Mouse (Mus musculus): ENCODE data around the gene Mier2. TPM values are rescaled to one million over a fixed set of nuclear protein-coding genes. Genes with fewer than 3 reads are reported as not detected.

Gene Mier2
- polyA plus RNA-seq, 1 experiment from 2014 or later = 52.4 TPM

DNA sequence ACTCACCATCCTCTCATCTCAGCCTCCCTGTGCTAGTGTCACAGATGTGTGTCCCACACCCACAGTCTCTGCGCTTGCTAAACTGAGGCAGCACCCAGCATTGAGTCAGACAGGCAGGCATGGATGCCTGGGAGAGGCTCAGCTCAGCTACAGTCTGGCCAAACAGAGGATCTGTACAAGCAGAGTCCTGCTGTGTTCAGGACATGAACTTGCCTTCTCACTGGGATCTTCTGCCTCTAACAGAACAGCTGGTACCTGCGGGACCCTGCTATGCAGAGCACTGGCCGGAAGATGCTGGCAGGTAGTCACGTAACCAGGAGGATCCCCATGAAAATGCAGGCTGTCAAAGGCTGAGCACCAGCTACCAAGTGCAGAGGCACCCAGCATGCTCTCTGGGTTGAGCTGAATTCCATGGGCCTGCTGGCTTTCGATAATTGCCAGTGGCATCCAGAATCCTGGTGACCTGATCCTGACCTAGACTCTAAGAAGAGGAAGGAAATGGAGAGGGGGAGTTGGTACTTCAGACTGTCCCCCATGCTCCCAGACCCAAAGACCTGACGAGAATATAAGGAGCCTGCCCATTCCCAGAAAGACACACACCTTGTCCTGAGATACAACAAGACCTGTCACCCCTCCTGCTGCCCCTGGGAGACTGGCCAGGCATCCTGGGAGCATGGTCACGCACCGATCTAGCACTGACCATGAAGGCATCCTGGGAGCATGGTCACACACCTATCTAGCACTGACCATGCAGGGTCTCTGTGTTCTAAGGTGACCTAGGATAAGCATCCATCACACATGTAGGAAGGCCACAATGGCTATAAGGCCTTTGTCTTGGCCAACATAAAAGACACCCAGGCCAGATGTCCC is 29.3 kb downstream of the Mier2 start:
- Histone ChIP-seq H3K27ac (no peak overlapping the region), H3K4me1 (replicated peaks) (no peaks in the 10 kb centered on the region), H3K36me3 (peaks cover 21% of the 10 kb centered on the region), H3K4me3 (no peak overlapping the region), H3K27me3 (no peaks in the 10 kb centered on the region), H3K9ac (no peak overlapping the region), H3K9me3 (no peaks in the 10 kb centered on the region), H3K4me2 (no peak overlapping the region)
- 91% methylated on average over 8 of the region's 8 CpGs for WGBS
- no peak for ATAC-seq (ENCODE audit: low FRiP score)

GRCm38 (mm10) chr10:79524433-79524832 is 30.6 kb downstream of the Mier2 start:
- Histone ChIP-seq H3K4me3 (no peak overlapping the region), H3K27me3 (no peaks in the 10 kb centered on the region), H3K27ac (no peak overlapping the region), H3K4me1 (replicated peaks) (no peaks in the 10 kb centered on the region), H3K9ac (no peak overlapping the region), H3K9me3 (no peaks in the 10 kb centered on the region), H3K36me3 (peaks cover 21% of the 10 kb centered on the region), H3K4me2 (no peak overlapping the region)
- ATAC-seq (ENCODE audit: low FRiP score) = no peak
- WGBS = 83% methylated on average over 1 of the region's 1 CpGs

DNA sequence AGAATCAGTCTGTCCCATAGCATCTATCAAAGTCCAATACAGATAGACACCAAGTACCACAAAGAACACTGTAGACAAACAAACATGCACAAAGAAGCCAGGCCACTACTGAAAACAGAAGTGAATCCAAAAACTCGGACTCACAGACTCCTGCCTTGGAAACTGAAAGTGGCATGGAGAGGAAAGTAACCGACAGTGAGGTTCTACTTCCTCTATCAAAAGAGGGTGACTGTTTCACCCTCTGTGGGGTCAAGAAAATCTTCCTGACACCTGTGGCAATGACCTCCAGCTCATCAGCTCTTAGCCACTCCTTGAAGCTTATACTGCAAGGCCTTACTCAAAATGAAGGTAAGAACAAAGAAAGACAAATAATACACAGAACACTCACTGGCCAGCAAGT is 48.3 kb downstream of the Mier2 start:
- no peak overlapping the region for H3K9ac ChIP-seq
- H3K36me3 ChIP-seq = no peaks in the 10 kb centered on the region
- H3K27ac ChIP-seq = no peak overlapping the region
- no peaks in the 10 kb centered on the region for H3K27me3 ChIP-seq
- no peak overlapping the region for H3K4me2 ChIP-seq
- ATAC-seq (ENCODE audit: low FRiP score) = no peak
- 71% methylated on average over 2 of the region's 2 CpGs for WGBS
- no peaks in the 10 kb centered on the region for H3K9me3 ChIP-seq
- no peaks in the 10 kb centered on the region for H3K4me1 ChIP-seq (replicated peaks)
- no peak overlapping the region for H3K4me3 ChIP-seq

- no peak for ATAC-seq (ENCODE audit: low FRiP score)
- Histone ChIP-seq H3K27ac (no peak overlapping the region), H3K9me3 (no peaks in the 10 kb centered on the region), H3K36me3 (no peaks in the 10 kb centered on the region), H3K4me1 (replicated peaks) (no peaks in the 10 kb centered on the region), H3K27me3 (no peaks in the 10 kb centered on the region), H3K4me2 (no peak overlapping the region), H3K4me3 (no peak overlapping the region), H3K9ac (no peak overlapping the region)
- WGBS = 67% methylated on average over 6 of the region's 6 CpGs
These were observed 52.0 kb downstream of the Mier2 start for GRCm38 (mm10) chr10:79502830-79503644.

- H3K9me3 ChIP-seq = no peaks in the 10 kb centered on the region
- no peak overlapping the region for H3K9ac ChIP-seq
- no peaks in the 10 kb centered on the region for H3K27me3 ChIP-seq
- 54% methylated on average over 2 of the region's 2 CpGs for WGBS
- no peak overlapping the region for H3K4me2 ChIP-seq
- no peaks in the 10 kb centered on the region for H3K4me1 ChIP-seq (replicated peaks)
- no peak for ATAC-seq (ENCODE audit: low FRiP score)
- H3K4me3 ChIP-seq = no peak overlapping the region
- no peaks in the 10 kb centered on the region for H3K36me3 ChIP-seq
- H3K27ac ChIP-seq = no peak overlapping the region
These were observed 58.2 kb downstream of the Mier2 start for GRCm38 (mm10) chr10:79496701-79497288.

- WGBS = 63% methylated on average over 3 of the region's 3 CpGs
- no peak overlapping the region for H3K27ac ChIP-seq
- H3K36me3 ChIP-seq = no peaks in the 10 kb centered on the region
These were observed 59.1 kb downstream of the Mier2 start for GRCm38 (mm10) chr10:79495886-79496285.

More at GRCm38 (mm10) chr10:79495886-79496285, 59.1 kb downstream of the Mier2 start:
- no peaks in the 10 kb centered on the region for H3K9me3 ChIP-seq
- H3K4me3 ChIP-seq = no peak overlapping the region
- no peak overlapping the region for H3K4me2 ChIP-seq
- H3K4me1 ChIP-seq (replicated peaks) = no peaks in the 10 kb centered on the region
- ATAC-seq (ENCODE audit: low FRiP score) = no peak
- H3K9ac ChIP-seq = no peak overlapping the region
- no peaks in the 10 kb centered on the region for H3K27me3 ChIP-seq

Small RNA genes lying within 50 kb of the gene (microRNA-seq; reads per million reads assigned to microRNA genes)
- gene Mir6909 = not detected

Other genes starting within 250 kb of the Mier2 start
- not detected in 2 replicates for gene Vmn2r82, start 198.7 kb downstream of the Mier2 start, polyA plus RNA-seq (2015; fragmentation: Nextera tagmentation; extraction: Ambion mirVana)
- not detected in 2 replicates for gene Vmn2r83, start 86.5 kb downstream of the Mier2 start, polyA plus RNA-seq (2015; fragmentation: Nextera tagmentation; extraction: Ambion mirVana)
- gene Plpp2, start 21.4 kb downstream of the Mier2 start, polyA plus RNA-seq (2015; fragmentation: Nextera tagmentation; extraction: Ambion mirVana) = 14.5 and 16.5 TPM in 2 replicates
- not detected in 2 replicates for gene Theg, start 32.1 kb upstream of the Mier2 start, polyA plus RNA-seq (2015; fragmentation: Nextera tagmentation; extraction: Ambion mirVana)
- gene C2cd4c, start 58.8 kb upstream of the Mier2 start, polyA plus RNA-seq (2015; fragmentation: Nextera tagmentation; extraction: Ambion mirVana) = 0.17 and 0.27 TPM in 2 replicates
- gene Shc2, start 82.7 kb upstream of the Mier2 start, polyA plus RNA-seq (2015; fragmentation: Nextera tagmentation; extraction: Ambion mirVana) = 24.5 and 26.5 TPM in 2 replicates
- not detected in 2 replicates for gene Odf3l2, start 90.5 kb upstream of the Mier2 start, polyA plus RNA-seq (2015; fragmentation: Nextera tagmentation; extraction: Ambion mirVana)
- gene Madcam1, start 109.4 kb upstream of the Mier2 start, polyA plus RNA-seq (2015; fragmentation: Nextera tagmentation; extraction: Ambion mirVana) = 0.87 and 0.88 TPM in 2 replicates
- gene Tpgs1, start 114.2 kb upstream of the Mier2 start, polyA plus RNA-seq (2015; fragmentation: Nextera tagmentation; extraction: Ambion mirVana) = 86.5 and 93.4 TPM in 2 replicates
- 92.7 and 100 TPM in 2 replicates for gene Cdc34, start 127.0 kb upstream of the Mier2 start, polyA plus RNA-seq (2015; fragmentation: Nextera tagmentation; extraction: Ambion mirVana)
- gene Gzmm, start 133.8 kb upstream of the Mier2 start, polyA plus RNA-seq (2015; fragmentation: Nextera tagmentation; extraction: Ambion mirVana) = 1.1 and 1.4 TPM in 2 replicates
- 690 and 717 TPM in 2 replicates for gene Bsg, start 149.3 kb upstream of the Mier2 start, polyA plus RNA-seq (2015; fragmentation: Nextera tagmentation; extraction: Ambion mirVana)
- 0.43 and 0.64 TPM in 2 replicates for gene Hcn2, start 161.4 kb upstream of the Mier2 start, polyA plus RNA-seq (2015; fragmentation: Nextera tagmentation; extraction: Ambion mirVana)
- gene Polrmt, start 191.4 kb upstream of the Mier2 start, polyA plus RNA-seq (2015; fragmentation: Nextera tagmentation; extraction: Ambion mirVana) = 37.1 and 42.4 TPM in 2 replicates
- gene Fgf22, start 199.9 kb upstream of the Mier2 start, polyA plus RNA-seq (2015; fragmentation: Nextera tagmentation; extraction: Ambion mirVana) = 1.00 and 2.1 TPM in 2 replicates
- 87.9 and 90.7 TPM in 2 replicates for gene Rnf126, start 211.8 kb upstream of the Mier2 start, polyA plus RNA-seq (2015; fragmentation: Nextera tagmentation; extraction: Ambion mirVana)
- gene Fstl3, start 222.1 kb upstream of the Mier2 start, polyA plus RNA-seq (2015; fragmentation: Nextera tagmentation; extraction: Ambion mirVana) = 1.3 and 1.4 TPM in 2 replicates
- 0.18 TPM in 1 of 2 replicates, not detected in the other for gene Prss57, start 235.8 kb upstream of the Mier2 start, polyA plus RNA-seq (2015; fragmentation: Nextera tagmentation; extraction: Ambion mirVana)
- 240 and 252 TPM in 2 replicates for gene Palm, start 238.4 kb upstream of the Mier2 start, polyA plus RNA-seq (2015; fragmentation: Nextera tagmentation; extraction: Ambion mirVana)